Mouse (Mus musculus) lung, embryonic 15.5 days (tissue): ENCODE results near the gene Myl7. TPM values are rescaled to one million over a fixed set of nuclear protein-coding genes. Genes with fewer than 3 reads are reported as not detected.

Source experiments
- ATAC-seq: fragments of 200-750 bp; cut with Nextera tagmentation; 2 replicates; pipeline ENCODE4 v1.8.0; 2017; ENCODE audit warnings: moderate number of reproducible peaks, borderline replicate concordance; ENCODE audit not compliant: low FRiP score, low TSS enrichment; ENCODE audit errors: extremely low read depth
- H3K27ac ChIP-seq: fragments of 300-500 bp; sonication (generic); 2 replicates; pipeline ENCODE4 v1.5.1; 2015; ENCODE audit warnings: moderate library complexity, mild to moderate bottlenecking, inconsistent platforms
- H3K27me3 ChIP-seq: fragments of 300-500 bp; sonication (generic); 2 replicates; pipeline ENCODE4 v1.6.1; 2015; ENCODE audit warnings: inconsistent platforms
- H3K36me3 ChIP-seq: fragments of 300-500 bp; sonication (generic); 2 replicates; pipeline ENCODE4 v1.6.1; 2015; ENCODE audit warnings: inconsistent platforms
- H3K4me1 ChIP-seq: fragments of 300-500 bp; sonication (generic); 2 replicates; pipeline ENCODE4 v1.6.1; 2015; ENCODE audit warnings: inconsistent platforms
- H3K4me2 ChIP-seq: fragments of 300-500 bp; sonication (generic); 2 replicates; pipeline ENCODE4 v1.6.1; 2015; ENCODE audit warnings: inconsistent platforms, mild to moderate bottlenecking, moderate library complexity
- H3K4me3 ChIP-seq: fragments of 300-500 bp; sonication (generic); 2 replicates; pipeline ENCODE4 v1.5.1; 2015; ENCODE audit warnings: mild to moderate bottlenecking, inconsistent platforms
- H3K9ac ChIP-seq: fragments of 300-500 bp; sonication (generic); 2 replicates; pipeline ENCODE4 v1.6.1; 2015; ENCODE audit warnings: inconsistent platforms
- H3K9me3 ChIP-seq: fragments of 300-500 bp; sonication (generic); 2 replicates; pipeline ENCODE4 v1.6.1; 2016; ENCODE audit warnings: inconsistent platforms
- WGBS: fragments of 180-500 bp; shearing (Covaris S2); methylation state at CpG from one replicate; pipeline ENCODE4 v1.1.7; 2015; 5-methylcytosine and 5-hydroxymethylcytosine counted together
- polyA plus RNA-seq: library from polyadenylated mRNA; unstranded; fragments of >200 nt; fragmentation: Nextera tagmentation; extraction: Ambion mirVana; gene quantifications from 2 replicates; pipeline ENCODE4 v1.2.1, GENCODE M21; 2015

Gene Myl7
- polyA plus RNA-seq, 1 experiment from 2014 or later = 720 TPM

DNA sequence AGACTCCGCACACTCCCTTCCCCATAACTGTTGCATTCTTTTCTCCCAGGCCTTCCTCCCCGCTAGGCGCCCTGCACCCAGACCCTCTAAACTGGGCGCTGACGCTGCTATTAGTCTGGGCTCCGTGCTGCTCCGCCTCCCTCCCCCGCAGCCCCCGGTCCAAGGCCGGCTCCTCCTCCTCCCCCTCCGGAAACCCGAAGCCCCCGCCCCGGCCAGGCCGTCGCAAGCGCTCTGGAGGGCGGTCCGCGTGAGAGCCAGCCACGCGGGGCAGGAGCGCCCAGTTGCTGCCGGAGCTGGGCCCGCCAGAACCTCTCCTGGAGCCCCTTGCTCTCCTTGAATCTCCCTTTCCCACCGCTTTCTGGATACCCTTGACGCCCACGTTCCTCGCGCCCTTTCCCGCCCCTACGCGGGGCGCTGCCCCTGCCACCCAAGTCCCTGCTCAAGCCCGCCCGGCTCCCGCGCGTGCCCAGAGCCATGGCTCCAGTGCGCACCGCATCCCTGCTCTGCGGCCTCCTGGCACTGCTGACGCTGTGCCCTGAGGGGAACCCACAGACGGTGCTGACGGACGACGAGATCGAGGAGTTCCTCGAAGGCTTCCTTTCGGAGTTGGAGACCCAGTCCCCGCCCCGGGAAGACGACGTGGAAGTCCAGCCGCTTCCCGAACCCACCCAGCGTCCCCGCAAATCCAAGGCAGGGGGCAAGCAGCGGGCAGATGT lies 36.7 kb downstream of the Myl7 start, which contains the start of gene Aebp1:
Gene Aebp1, plus strand, starts transcription at position 270 of the 716 bp plus-strand sequence.
- Histone ChIP-seq H3K4me2 (peak within 1 kb of the TSS; percentile 97), H3K9me3 (no peaks in the 10 kb centered on the region), H3K4me1 (peaks cover 25% of the 10 kb centered on the region), H3K9ac (peak within 1 kb of the TSS; percentile 58), H3K4me3 (peak within 1 kb of the TSS; percentile 55), H3K36me3 (no peaks in the 10 kb centered on the region), H3K27me3 (peaks cover 3% of the 10 kb centered on the region; the same call in 1 of the 2 replicates), H3K27ac (no peak within 1 kb of the TSS)
- 2% methylated on average over 49 of the region's 59 CpGs for WGBS
- ATAC-seq = peak; percentile 83

DNA sequence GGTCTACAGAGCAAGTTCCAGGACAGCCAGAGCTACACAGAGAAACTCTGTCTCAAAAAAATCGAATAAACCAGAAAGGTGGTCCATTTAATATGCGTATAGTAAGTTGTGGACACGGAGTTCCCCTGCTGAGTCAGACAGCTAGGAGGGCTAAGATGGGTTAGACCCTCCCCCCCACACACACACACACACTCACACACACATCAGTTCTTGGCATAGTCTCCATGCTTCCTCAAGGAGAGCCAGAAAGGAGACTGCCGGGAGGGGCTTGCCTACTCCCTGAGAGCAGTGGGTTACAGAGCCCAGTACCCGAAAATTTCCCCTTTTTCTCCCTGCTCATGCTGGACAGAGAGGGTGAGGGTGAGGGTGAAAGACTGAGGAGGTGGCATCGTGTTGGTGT lies 37.9 kb downstream of the Myl7 start:
- Histone ChIP-seq H3K4me2 (no peak overlapping the region), H3K9ac (no peak overlapping the region), H3K4me1 (peaks cover 25% of the 10 kb centered on the region), H3K27ac (no peak overlapping the region), H3K36me3 (no peaks in the 10 kb centered on the region), H3K4me3 (no peak overlapping the region), H3K9me3 (no peaks in the 10 kb centered on the region), H3K27me3 (peaks cover 3% of the 10 kb centered on the region; the same call in 1 of the 2 replicates)
- 44% methylated on average over 6 of the region's 6 CpGs for WGBS
- ATAC-seq = no peak

DNA sequence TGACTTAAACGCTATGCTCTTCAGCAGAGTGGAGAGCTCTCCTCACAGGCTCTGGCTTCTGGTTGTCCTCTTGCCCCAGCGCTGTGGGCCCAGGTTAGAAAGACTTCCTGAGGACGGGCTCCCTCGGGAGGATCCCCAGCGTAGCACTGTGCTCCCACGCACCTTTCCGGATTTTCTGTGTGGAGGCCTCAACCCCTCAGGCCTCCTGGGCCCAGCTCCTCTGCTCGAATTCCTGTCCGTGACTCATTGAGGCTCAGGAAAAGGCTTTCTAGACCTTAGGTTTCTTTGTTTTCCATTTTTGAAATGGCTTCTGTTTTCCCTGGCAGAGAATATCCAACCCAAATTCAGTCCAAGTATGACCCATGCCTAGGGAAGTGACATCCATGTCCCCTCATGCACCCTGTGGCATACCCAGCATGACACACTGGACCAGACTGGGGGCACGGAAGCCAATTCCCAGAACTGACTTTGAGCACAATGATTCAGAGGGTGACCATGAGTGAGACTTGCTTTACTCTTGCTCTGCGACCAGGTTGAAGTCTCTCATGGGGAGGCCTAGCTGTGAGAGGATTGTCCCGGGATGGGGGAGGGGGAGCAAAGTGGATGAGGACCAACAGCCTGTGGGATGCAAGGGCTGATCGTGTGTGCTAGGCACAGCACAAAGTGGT lies 38.6 kb downstream of the Myl7 start:
- WGBS = 82% methylated on average over 13 of the region's 13 CpGs
- no peak for ATAC-seq
- peaks cover 3% of the 10 kb centered on the region; the same call in 1 of the 2 replicates for H3K27me3 ChIP-seq
- H3K9ac ChIP-seq = no peak overlapping the region
- no peak overlapping the region for H3K27ac ChIP-seq
- peaks cover 25% of the 10 kb centered on the region for H3K4me1 ChIP-seq
- H3K4me3 ChIP-seq = no peak overlapping the region
- no peaks in the 10 kb centered on the region for H3K36me3 ChIP-seq
- H3K4me2 ChIP-seq = no peak overlapping the region
- H3K9me3 ChIP-seq = no peaks in the 10 kb centered on the region

DNA sequence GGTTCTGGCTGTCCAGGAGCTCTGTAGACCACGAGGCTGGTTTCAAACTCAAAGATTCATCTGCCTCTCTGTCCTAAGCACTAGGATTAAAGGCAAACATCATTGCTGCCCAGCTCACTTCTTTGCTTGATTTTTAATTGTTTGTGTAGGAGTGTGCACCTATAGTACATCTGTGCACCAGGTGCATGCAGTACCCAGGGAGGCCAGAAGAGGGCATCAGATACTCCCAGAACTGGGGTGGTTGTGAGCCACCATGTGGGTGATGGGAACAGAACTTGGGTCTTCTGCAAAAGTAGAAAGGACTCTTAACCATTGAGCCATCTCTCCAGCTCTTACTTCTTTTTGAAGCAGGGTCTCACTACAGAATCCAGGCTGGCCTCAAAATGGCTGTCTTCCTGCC lies 39.9 kb downstream of the Myl7 start:
- no peaks in the 10 kb centered on the region for H3K9me3 ChIP-seq
- peaks cover 25% of the 10 kb centered on the region for H3K4me1 ChIP-seq
- 76% methylated on average over 1 of the region's 1 CpGs for WGBS
- H3K4me3 ChIP-seq = no peak overlapping the region
- H3K27ac ChIP-seq = no peak overlapping the region
- H3K36me3 ChIP-seq = no peaks in the 10 kb centered on the region
- H3K4me2 ChIP-seq = no peak overlapping the region
- ATAC-seq = no peak
- no peak overlapping the region for H3K9ac ChIP-seq
- H3K27me3 ChIP-seq = peaks cover 3% of the 10 kb centered on the region; the same call in 1 of the 2 replicates

DNA sequence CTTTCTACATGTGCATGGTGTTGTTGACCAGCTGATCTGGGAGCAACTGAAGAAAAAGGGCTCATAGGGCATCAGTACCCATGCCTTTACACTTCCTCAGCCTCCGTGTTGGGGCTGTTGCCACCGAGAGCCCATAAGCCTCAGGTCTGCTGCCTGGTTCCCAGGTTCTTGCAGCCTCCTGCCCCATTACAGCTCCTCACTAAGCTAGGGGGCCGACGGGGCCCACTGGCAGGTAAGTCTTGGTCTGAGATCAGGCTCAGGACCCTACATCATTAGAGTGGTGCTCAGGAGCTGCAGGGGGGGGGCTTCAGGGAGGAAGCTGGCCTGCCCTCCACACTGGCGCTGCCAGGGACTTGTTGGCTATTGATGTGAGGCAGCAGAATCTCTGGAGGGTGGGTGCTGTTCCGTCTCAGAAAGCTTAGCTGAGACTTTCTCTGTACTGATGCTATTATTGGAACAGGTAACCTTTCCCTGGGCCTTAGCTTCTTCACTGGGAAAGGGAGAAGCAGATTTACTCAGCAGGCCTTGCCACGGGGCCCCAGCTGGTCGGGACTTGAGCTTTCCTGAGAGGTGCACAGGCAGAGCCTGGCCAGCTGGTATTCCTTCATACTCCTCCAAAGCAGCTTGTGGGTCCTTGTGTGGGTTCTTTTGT lies 42.0 kb downstream of the Myl7 start:
- Histone ChIP-seq H3K36me3 (no peaks in the 10 kb centered on the region), H3K27me3 (peaks cover 3% of the 10 kb centered on the region; the same call in 1 of the 2 replicates), H3K4me1 (peaks cover 18% of the 10 kb centered on the region), H3K9me3 (no peaks in the 10 kb centered on the region), H3K4me3 (no peak overlapping the region), H3K4me2 (no peak overlapping the region), H3K9ac (no peak overlapping the region), H3K27ac (no peak overlapping the region)
- no peak for ATAC-seq
- WGBS = 74% methylated on average over 8 of the region's 8 CpGs

DNA sequence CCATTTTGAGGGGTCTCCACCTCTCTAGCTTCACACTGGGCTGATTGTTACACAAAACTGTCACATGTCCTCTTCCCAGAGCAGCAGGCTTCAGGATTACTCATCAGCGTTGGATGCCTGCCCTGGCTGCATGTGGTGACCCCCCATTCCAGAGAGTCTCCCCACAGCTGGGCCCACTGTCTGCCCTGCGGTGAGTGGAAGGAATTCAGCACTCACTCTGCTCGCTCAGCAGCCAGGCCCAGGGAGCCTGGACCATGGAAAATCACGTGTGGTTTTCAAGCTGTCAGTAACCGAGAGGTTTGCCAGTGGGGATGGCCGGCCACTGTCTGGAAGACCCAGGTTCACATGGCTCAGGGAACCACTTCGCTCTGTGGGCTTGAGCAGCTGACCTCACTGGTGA lies 42.7 kb downstream of the Myl7 start:
- Histone ChIP-seq H3K27me3 (peaks cover 3% of the 10 kb centered on the region; the same call in 1 of the 2 replicates), H3K36me3 (no peaks in the 10 kb centered on the region), H3K4me2 (no peak overlapping the region), H3K9me3 (no peaks in the 10 kb centered on the region), H3K9ac (no peak overlapping the region), H3K4me1 (peaks cover 11% of the 10 kb centered on the region; the same call in 1 of the 2 replicates), H3K4me3 (no peak overlapping the region), H3K27ac (no peak overlapping the region)
- WGBS = 30% methylated on average over 7 of the region's 7 CpGs
- ATAC-seq = peak; percentile 63; the same call in 1 of the 2 replicates

DNA sequence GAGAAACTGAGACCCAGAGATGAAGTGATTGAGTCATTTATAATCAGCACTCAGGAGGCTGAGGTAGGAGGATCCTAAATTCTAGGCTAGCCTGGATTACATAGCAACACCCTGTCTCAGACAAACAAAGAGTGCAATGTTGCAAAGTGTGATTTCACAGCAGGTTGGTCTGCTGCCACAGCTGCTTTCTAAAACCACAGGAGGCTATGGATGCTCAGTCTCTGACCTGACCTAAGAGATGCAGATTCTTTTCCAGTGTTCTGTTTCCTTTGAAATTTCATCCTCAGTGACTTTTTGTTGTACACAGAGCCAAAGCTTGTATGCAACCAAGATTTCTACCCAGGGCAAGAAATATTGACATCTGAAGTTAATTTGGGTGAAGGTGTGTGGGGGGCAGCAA lies 43.1 kb downstream of the Myl7 start:
- ATAC-seq = no peak
- Histone ChIP-seq H3K4me3 (no peak overlapping the region), H3K36me3 (no peaks in the 10 kb centered on the region), H3K27ac (no peak overlapping the region), H3K4me2 (no peak overlapping the region), H3K9me3 (no peaks in the 10 kb centered on the region), H3K4me1 (peaks cover 8% of the 10 kb centered on the region; the same call in 1 of the 2 replicates), H3K27me3 (peaks cover 3% of the 10 kb centered on the region; the same call in 1 of the 2 replicates), H3K9ac (no peak overlapping the region)

DNA sequence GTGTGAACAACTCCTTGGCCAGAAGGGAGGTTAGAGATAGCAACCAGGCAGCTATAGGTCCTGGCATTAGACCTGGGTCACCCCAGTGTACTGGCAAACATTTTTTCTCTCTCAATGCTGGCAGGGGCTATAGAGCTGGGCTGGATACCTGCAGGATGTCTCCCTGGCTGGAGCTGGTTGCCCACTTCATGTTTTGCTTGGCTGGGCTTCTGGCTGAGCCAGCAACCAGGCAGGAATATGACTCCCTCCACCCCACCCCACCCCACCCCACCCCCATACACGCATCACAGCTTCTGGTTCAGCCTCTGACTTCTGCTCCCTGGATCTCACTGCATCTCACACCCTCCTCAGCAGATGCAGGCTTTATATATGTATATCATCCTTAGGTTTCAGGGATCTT lies 46.3 kb downstream of the Myl7 start:
- Histone ChIP-seq H3K4me2 (no peak overlapping the region), H3K27me3 (no peaks in the 10 kb centered on the region), H3K27ac (no peak overlapping the region), H3K9ac (no peak overlapping the region), H3K4me3 (no peak overlapping the region), H3K4me1 (peaks cover 8% of the 10 kb centered on the region; the same call in 1 of the 2 replicates), H3K9me3 (no peaks in the 10 kb centered on the region), H3K36me3 (no peaks in the 10 kb centered on the region)
- WGBS = 35% methylated on average over 1 of the region's 1 CpGs
- no peak for ATAC-seq

DNA sequence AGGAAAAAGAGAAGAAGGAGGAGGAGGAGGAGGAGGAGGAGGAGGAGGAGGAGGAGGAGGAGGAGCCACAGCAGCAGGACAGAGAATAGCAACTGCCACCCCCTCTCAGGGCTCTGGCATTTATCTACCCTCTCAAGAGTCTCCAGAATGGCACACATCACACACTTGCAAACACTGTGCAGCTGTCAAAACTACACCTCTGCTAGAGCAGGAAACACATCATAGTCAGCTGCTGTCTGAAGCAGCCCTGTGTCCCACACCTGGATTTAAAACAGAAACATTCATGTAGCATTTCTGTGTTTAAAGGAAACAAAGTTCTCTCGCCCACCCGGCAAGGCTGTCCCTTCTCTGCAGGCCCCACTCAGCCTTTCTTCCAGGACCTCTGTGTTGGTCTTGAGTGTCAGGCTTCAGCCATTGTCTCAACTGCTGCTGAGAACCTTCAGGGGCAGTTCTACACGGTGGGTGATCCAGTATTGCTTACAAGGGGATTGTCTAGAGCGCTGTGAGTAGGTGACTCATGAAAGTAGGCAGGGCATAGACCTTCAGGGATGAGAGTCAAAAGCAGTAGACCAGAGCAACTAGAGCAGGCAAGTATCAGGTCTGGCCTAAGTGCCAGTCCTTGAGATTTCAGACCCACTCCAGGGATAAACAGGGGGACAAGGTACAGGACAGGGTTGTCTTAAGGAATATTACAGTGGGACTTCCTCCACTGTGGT lies 47.4 kb downstream of the Myl7 start:
- no peak for ATAC-seq
- Histone ChIP-seq H3K4me3 (no peak overlapping the region), H3K4me2 (no peak overlapping the region), H3K4me1 (peaks cover 8% of the 10 kb centered on the region; the same call in 1 of the 2 replicates), H3K9ac (no peak overlapping the region), H3K27me3 (no peaks in the 10 kb centered on the region), H3K27ac (no peak overlapping the region), H3K9me3 (no peaks in the 10 kb centered on the region), H3K36me3 (no peaks in the 10 kb centered on the region)
- WGBS = 48% methylated on average over 4 of the region's 4 CpGs

DNA sequence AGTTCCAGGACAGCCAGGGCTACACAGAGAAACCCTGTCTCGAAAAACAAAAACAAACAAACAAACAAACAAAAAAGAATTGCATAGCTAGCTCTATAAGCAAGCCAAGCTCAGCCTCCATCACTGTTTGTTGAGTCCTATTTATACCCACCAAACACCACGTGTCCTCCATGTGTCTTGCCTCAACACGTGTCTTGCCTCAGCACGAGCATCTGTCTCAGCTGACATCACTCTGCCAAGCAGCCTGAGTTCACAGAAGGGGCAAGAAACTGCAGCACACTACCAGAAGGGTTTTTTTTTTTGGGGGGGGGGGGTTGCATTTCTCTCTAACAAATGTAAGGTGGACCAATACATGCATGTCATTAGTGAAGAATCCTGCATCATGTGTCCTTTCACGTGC lies 48.1 kb downstream of the Myl7 start:
- Histone ChIP-seq H3K4me3 (no peak overlapping the region), H3K9me3 (no peaks in the 10 kb centered on the region), H3K27ac (no peak overlapping the region), H3K4me2 (no peak overlapping the region), H3K27me3 (no peaks in the 10 kb centered on the region), H3K9ac (no peak overlapping the region), H3K36me3 (no peaks in the 10 kb centered on the region), H3K4me1 (peaks cover 8% of the 10 kb centered on the region; the same call in 1 of the 2 replicates)
- no peak for ATAC-seq
- 36% methylated on average over 5 of the region's 5 CpGs for WGBS

DNA sequence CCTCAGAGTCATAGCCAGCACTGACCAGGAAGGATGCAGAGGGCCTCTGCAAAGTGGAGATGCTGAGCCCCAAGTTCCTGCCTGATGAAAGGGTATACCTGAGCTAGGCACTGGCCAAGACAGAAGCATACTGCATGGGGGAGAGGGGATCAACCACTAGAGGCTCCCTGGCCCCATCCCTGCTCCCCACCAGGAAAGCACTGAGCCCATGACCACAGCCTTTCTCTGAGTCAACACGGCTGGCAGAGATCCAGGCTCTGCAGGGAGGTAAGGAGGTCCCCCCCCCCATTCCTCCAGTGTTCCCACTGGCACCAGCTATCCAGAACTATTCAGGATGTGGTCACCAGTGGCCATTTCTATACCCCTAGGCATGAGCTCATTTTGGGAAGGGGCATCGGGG lies 49.3 kb downstream of the Myl7 start:
- Histone ChIP-seq H3K27me3 (no peaks in the 10 kb centered on the region), H3K4me2 (no peak overlapping the region), H3K27ac (no peak overlapping the region), H3K9me3 (no peaks in the 10 kb centered on the region), H3K4me3 (no peak overlapping the region), H3K9ac (no peak overlapping the region), H3K36me3 (no peaks in the 10 kb centered on the region), H3K4me1 (peaks cover 8% of the 10 kb centered on the region; the same call in 1 of the 2 replicates)
- 55% methylated on average over 2 of the region's 2 CpGs for WGBS
- 0 out of 2 replicates have a peak, but pooled peaks have one; percentile 29 for ATAC-seq
